Mouse (Mus musculus) testis, adult 2 months (tissue): ENCODE data around the gene Nos1.

Experiments used
- CTCF ChIP-seq: fragments of 200-500 bp; IDR thresholded peaks from 2 replicates; pipeline ENCODE4 v1.5.1; 2012; ENCODE audit warnings: low read depth, mild to moderate bottlenecking, inconsistent platforms, low read length, moderate library complexity; ENCODE audit not compliant: control insufficient read depth, insufficient read depth, insufficient replicate concordance
- POLR2A ChIP-seq: fragments of 200-500 bp; IDR thresholded peaks from 2 replicates; pipeline ENCODE4 v1.6.1; 2012; ENCODE audit warnings: low read depth, mild to moderate bottlenecking, inconsistent platforms, low read length, moderate library complexity; ENCODE audit not compliant: control insufficient read depth

DNA sequence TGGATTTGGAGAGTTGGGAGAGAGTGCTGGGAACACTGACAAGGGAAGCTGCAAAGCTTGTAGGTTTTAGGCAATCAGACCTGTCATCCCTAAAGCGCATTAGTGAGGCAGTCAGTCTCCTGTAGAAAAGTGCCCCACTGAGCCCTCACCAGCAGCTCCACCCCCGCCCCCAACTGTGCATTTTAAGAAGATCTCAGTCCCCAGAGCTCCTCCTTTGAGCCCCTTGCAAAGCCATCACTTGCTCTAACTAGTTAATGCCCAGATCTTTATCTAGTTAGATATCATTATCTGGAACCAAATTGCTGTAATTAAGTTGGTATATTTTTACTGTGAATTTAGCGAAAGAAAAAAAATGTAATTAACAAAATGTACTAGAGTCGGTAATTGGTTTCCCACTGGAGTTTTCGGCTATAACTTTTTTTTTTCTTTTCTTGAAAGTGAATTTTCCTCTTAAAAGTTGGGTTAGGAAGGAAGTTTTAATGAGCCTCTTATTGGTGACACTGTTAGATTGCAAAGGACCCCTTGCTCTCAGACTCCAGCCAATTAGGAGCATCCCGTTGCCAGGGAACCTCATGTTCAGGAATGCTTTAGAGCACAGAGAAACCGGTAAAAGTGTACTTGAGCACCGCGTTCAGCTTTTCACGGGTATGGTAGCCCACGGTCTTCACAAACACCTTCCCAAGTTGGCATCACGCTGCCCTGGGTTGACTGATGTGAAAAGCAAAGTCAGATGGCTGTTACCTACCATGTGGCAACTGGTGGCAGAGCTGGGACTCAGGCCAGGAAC is 22.9 kb upstream of the Nos1 start:
- TF ChIP-seq POLR2A (no peak), CTCF (no peak)
